Mouse (Mus musculus): Measurements from ENCODE around the gene Vtcn1. TPM values are rescaled to one million over a fixed set of nuclear protein-coding genes. Genes with fewer than 3 reads are reported as not detected.
"Not testable (repeated sequence)": the region's sequence is repeated elsewhere in the genome, so short reads cannot be mapped to it uniquely, and the experiment has no call there.

Gene Vtcn1
- polyA plus RNA-seq, 1 experiment from 2014 or later = not detected

DNA sequence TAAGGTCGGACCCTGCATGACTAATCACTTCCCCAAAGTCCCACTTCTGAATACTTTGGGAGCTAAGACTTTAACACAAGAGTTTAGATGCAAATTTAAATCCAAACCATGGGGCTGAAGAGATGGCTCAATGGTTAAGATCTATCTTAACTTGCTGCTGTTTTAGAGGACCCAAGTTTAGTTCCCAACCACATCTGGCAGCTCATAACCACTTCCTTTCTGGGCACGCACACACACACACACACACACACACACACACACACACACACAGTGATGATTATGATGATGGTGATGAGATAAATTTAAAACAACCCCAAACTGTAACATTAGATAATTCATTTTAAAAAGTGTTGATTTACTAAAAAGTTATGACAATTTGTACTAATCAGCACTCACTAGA is 13.4 kb upstream of the Vtcn1 start:
- H3K4me1 ChIP-seq = no peaks in the 10 kb centered on the region
- H3K9ac ChIP-seq (replicated peaks) = no peak overlapping the region
- no peaks in the 10 kb centered on the region for H3K9me3 ChIP-seq
- H3K27ac ChIP-seq (replicated peaks) = no peak overlapping the region
- no peak overlapping the region for H3K4me2 ChIP-seq (replicated peaks)
- ATAC-seq (replicated peaks) = no peak
- no peak overlapping the region for H3K4me3 ChIP-seq
- WGBS = 78% methylated on average over 2 of the region's 2 CpGs
- H3K27me3 ChIP-seq = no peaks in the 10 kb centered on the region
- no peaks in the 10 kb centered on the region for H3K36me3 ChIP-seq

DNA sequence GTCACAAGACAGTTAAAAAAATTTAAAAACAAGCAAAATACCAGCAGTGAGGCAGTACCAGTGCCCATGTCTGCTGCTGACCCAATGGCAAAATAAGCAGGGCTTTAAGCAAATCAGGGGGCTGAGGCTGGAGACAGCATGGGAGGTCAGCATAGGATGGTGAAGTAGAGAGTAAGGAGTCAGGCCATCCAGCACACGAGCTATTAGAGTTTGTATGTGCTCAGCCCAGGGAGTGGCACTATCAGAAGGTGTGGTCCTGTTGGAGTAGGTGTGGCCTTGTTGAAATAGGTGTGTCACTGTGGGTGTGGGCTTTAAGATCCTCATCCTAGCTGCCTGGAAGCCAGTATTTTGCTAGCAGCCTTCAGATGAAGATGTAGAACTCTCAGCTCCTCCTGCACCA is 9.8 kb upstream of the Vtcn1 start:
- H3K27ac ChIP-seq (replicated peaks); H3K4me1 ChIP-seq; H3K36me3 ChIP-seq; ATAC-seq (replicated peaks); H3K9ac ChIP-seq (replicated peaks); H3K9me3 ChIP-seq; H3K4me2 ChIP-seq (replicated peaks); H3K4me3 ChIP-seq; H3K27me3 ChIP-seq: not testable (repeated sequence)
- WGBS = 59% methylated on average over 1 of the region's 1 CpGs

DNA sequence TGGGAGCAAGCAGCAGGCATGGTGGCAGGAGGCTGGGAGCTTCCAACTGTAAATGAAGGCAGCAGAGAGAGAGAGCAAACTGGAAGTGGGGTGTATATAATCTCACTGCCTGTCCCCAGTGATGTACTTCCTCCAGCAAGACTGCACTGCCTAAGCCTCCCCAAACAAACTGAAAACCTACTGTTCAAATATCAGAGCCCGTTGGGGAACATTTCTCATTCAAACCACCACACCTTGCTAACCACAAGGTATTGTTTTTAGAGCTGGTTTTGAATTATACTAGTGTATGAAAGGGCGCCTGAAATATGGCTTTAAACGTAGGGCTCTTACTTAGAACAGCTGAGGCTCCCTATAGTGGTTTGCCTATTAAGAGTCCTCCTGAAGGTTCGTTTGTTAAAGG is 6.5 kb upstream of the Vtcn1 start:
- H3K36me3 ChIP-seq = no peaks in the 10 kb centered on the region
- 73% methylated on average over 4 of the region's 4 CpGs for WGBS
- H3K27ac ChIP-seq (replicated peaks) = no peak overlapping the region
- H3K9me3 ChIP-seq = no peaks in the 10 kb centered on the region
- H3K9ac ChIP-seq (replicated peaks) = no peak overlapping the region
- no peak overlapping the region for H3K4me3 ChIP-seq
- H3K4me2 ChIP-seq (replicated peaks) = no peak overlapping the region
- H3K27me3 ChIP-seq = no peaks in the 10 kb centered on the region
- no peak for ATAC-seq (replicated peaks)
- no peaks in the 10 kb centered on the region for H3K4me1 ChIP-seq

DNA sequence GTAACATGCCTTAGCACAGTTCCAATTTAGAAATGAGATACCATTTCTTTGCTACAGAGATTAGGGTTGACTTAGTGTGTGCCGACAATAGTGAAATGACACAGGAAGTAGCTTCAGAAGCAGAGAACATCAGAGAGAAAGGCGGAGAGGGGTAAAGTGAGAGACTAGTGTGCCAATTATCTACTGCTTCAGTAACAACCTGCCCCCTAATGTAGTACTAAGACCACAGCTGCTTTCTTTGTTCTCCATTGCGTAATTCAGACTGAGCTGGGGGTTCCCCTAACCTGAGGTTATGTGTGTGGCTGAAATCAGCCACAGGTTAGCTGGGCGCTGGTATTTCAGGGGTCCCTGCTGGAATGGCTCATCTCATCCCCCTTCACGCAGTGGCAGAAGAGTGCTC is 5.7 kb upstream of the Vtcn1 start:
- Histone ChIP-seq H3K9me3 (no peaks in the 10 kb centered on the region), H3K4me1 (no peaks in the 10 kb centered on the region), H3K27ac (replicated peaks) (no peak overlapping the region), H3K27me3 (no peaks in the 10 kb centered on the region), H3K36me3 (no peaks in the 10 kb centered on the region), H3K9ac (replicated peaks) (no peak overlapping the region), H3K4me3 (no peak overlapping the region), H3K4me2 (replicated peaks) (no peak overlapping the region)
- 95% methylated on average over 5 of the region's 5 CpGs for WGBS
- no peak for ATAC-seq (replicated peaks)

DNA sequence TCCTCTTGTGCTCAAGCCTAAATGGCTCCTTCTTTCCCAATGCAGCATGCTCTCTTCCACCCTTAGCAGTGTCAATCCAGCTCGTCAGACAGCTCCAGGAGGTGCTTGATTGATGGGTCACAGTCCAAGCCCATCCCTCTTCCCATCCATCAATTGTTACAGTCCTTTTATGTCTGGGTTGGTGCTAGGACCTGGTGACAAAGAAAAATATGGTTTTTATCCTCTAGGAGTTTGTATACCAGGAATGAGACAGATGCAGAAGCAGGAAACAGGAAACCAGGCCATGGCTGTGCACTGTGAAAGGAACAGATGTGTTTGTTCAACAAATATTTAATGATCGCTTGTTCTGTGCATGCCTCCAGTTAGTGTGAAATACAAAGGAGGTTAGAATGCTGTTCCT is 4.4 kb upstream of the Vtcn1 start:
- Histone ChIP-seq H3K9me3 (no peaks in the 10 kb centered on the region), H3K9ac (replicated peaks) (no peak overlapping the region), H3K27me3 (no peaks in the 10 kb centered on the region), H3K27ac (replicated peaks) (peak overlapping the region; percentile 45; the same call in 1 of the 2 replicates), H3K36me3 (no peaks in the 10 kb centered on the region), H3K4me2 (replicated peaks) (no peak overlapping the region), H3K4me1 (no peaks in the 10 kb centered on the region), H3K4me3 (no peak overlapping the region)
- ATAC-seq (replicated peaks) = peak; percentile 43; the same call in 1 of the 2 replicates
- 72% methylated on average over 2 of the region's 2 CpGs for WGBS

DNA sequence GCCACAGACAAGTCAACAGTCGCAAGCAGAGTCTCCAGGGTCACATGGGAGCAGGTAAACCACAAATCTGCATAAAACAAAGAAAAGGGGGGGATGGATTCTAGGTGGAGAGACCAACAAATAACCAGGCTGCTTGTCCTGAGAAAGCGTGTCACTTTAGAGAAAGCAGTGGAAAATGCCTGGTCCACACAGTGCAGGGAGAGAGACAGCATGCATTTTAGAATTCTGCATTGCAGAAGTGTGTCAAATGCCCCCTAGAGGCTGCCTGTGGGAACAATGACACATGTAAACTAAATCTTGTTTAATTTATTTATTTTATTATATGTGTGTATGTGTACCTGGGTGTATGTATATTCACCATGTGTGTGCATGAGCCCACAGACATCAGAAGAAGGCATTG is 4.0 kb upstream of the Vtcn1 start:
- no peaks in the 10 kb centered on the region for H3K27me3 ChIP-seq
- no peak overlapping the region for H3K4me2 ChIP-seq (replicated peaks)
- 58% methylated on average over 2 of the region's 2 CpGs for WGBS
- H3K36me3 ChIP-seq = no peaks in the 10 kb centered on the region
- H3K4me1 ChIP-seq = no peaks in the 10 kb centered on the region
- H3K9me3 ChIP-seq = no peaks in the 10 kb centered on the region
- no peak overlapping the region for H3K4me3 ChIP-seq
- H3K9ac ChIP-seq (replicated peaks) = no peak overlapping the region
- peak; percentile 77 for ATAC-seq (replicated peaks)
- no peak overlapping the region for H3K27ac ChIP-seq (replicated peaks)

DNA sequence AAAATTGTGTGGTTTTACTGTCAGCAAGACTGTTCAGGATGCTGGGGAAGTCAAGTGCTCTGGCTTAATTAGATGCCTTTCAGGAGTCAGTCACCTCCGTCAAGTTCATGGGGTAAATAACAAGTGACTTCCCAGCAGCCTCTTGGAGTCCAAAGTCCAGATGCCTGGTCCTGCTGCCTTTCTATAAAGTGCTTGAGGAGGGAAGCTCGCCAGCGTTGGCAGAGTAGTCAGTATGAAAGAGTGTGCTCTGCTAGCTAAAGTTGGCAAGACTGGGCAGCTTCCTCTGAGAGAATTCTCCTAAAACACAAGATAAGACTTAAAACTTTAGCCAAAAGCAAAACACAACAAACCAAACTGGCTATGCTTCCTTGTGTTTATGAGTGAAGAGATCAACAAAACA is 18.5 kb downstream of the Vtcn1 start:
- ATAC-seq (replicated peaks) = no peak
- Histone ChIP-seq H3K9ac (replicated peaks) (no peak overlapping the region), H3K4me2 (replicated peaks) (no peak overlapping the region), H3K27me3 (no peaks in the 10 kb centered on the region), H3K27ac (replicated peaks) (no peak overlapping the region), H3K4me3 (no peak overlapping the region), H3K9me3 (no peaks in the 10 kb centered on the region), H3K4me1 (no peaks in the 10 kb centered on the region), H3K36me3 (no peaks in the 10 kb centered on the region)
- 64% methylated on average over 3 of the region's 3 CpGs for WGBS

DNA sequence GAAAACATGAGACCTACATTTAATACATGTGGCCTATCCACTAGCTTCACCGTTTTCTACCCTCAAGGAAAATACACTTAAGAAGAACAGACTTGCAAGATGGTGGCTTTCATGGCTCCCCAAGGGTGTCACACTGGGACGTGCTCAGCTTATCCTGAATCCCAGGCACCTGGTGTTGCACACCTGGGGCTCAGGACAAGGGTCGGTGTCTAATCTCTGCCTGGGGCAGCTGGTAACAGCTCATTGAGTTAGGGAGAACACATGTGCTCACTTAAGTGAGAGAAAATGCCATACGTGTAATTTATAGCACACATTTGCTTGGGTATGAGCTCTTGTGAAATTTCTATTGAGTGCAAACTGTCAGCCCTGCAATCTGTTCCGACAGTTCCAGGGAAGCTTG is 19.1 kb downstream of the Vtcn1 start:
- H3K4me1 ChIP-seq = no peaks in the 10 kb centered on the region
- no peaks in the 10 kb centered on the region for H3K9me3 ChIP-seq
- H3K4me3 ChIP-seq = no peak overlapping the region
- H3K27ac ChIP-seq (replicated peaks) = no peak overlapping the region
- no peak overlapping the region for H3K4me2 ChIP-seq (replicated peaks)
- 71% methylated on average over 5 of the region's 5 CpGs for WGBS
- H3K9ac ChIP-seq (replicated peaks) = no peak overlapping the region
- no peak for ATAC-seq (replicated peaks)
- no peaks in the 10 kb centered on the region for H3K27me3 ChIP-seq
- H3K36me3 ChIP-seq = no peaks in the 10 kb centered on the region

DNA sequence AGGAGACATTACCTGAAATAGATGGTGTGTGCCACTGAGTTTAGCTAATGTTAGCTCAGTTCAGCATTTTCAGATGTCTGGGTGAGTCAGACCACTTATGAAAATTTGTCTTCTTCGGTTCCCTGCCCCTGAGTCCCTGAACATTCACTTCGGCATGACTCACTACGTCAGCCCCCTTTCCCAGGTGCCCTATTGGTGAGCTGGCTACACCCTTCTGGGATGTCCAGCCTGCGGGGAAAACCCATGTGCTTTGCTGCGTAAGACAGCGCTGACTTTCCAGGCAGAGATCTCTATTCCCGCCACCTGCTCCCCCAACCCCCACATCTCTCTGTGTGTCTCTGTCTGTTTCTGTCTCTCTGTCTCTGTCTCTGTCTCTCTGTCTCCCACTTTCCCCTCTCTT is 23.1 kb downstream of the Vtcn1 start:
- Histone ChIP-seq H3K4me2 (replicated peaks) (no peak overlapping the region), H3K9ac (replicated peaks) (no peak overlapping the region), H3K27me3 (no peaks in the 10 kb centered on the region), H3K27ac (replicated peaks) (no peak overlapping the region), H3K4me1 (no peaks in the 10 kb centered on the region), H3K36me3 (no peaks in the 10 kb centered on the region), H3K4me3 (no peak overlapping the region), H3K9me3 (no peaks in the 10 kb centered on the region)
- 93% methylated on average over 7 of the region's 7 CpGs for WGBS
- ATAC-seq (replicated peaks) = no peak

DNA sequence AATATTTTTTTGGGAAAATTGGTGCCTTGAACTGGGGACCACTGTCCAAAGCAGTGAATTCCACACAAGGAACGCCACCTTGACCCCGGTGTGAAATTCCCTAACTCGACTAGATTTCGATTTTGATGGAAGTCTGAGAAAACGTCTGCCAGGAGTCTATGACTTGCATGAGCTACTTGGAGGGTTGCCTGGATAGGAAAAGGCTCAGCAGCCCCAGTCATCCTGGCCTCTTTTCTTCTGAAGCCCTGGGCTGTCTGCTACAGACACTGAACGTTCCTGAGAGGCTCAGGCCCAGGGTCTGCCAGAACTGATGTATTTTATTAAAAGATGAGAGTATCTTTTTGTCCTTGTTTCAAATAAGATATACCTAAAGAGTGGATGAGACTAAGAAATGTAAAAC is 25.2 kb downstream of the Vtcn1 start:
- H3K4me3 ChIP-seq = no peak overlapping the region
- WGBS = 75% methylated on average over 6 of the region's 6 CpGs
- H3K9me3 ChIP-seq = no peaks in the 10 kb centered on the region
- H3K9ac ChIP-seq (replicated peaks) = no peak overlapping the region
- H3K36me3 ChIP-seq = no peaks in the 10 kb centered on the region
- ATAC-seq (replicated peaks) = no peak
- H3K4me2 ChIP-seq (replicated peaks) = no peak overlapping the region
- no peaks in the 10 kb centered on the region for H3K27me3 ChIP-seq
- no peaks in the 10 kb centered on the region for H3K4me1 ChIP-seq
- H3K27ac ChIP-seq (replicated peaks) = no peak overlapping the region

DNA sequence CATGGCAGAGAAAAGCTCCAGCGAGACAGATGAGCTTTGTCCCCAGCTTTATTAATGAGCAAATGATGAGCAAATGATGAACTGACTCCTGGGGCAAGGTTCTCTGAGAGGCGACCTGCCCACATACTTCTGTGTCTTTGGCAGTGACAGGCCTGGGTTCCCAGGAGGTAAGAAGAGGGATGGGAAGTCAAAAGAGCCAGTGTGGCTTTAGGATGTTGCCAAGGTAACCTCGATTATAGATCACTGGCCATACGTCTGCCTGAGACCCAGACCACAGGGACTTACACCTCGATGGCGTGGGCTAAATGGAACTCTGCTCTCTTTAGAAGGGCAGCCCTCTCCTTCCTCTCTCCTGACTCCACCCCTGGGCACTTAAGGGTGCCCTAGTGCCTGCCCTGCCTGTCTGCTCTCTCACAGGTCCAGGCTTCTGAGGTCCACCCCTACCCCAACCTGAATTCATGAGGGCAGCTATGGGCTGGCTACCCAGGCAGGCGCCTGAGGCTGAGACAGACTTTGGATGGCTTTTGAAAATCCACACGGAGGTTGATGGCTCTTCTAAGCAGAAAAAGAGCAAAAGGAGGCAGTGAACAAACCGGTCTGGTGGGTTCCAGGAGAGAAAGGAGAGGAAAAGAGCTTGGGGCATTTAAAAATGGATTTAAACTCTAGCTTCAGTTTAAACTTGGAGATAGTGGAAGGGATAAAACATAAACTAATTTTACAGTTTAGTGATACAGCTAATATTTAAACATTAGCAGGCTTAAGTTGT is 31.0 kb downstream of the Vtcn1 start:
- no peaks in the 10 kb centered on the region for H3K27me3 ChIP-seq
- no peak overlapping the region for H3K9ac ChIP-seq (replicated peaks)
- H3K4me3 ChIP-seq = no peak overlapping the region
- 67% methylated on average over 9 of the region's 9 CpGs for WGBS
- H3K4me1 ChIP-seq = peaks cover 5% of the 10 kb centered on the region; the same call in 1 of the 2 replicates
- H3K36me3 ChIP-seq = no peaks in the 10 kb centered on the region
- H3K9me3 ChIP-seq = no peaks in the 10 kb centered on the region
- H3K27ac ChIP-seq (replicated peaks) = no peak overlapping the region
- ATAC-seq (replicated peaks) = no peak
- no peak overlapping the region for H3K4me2 ChIP-seq (replicated peaks)

DNA sequence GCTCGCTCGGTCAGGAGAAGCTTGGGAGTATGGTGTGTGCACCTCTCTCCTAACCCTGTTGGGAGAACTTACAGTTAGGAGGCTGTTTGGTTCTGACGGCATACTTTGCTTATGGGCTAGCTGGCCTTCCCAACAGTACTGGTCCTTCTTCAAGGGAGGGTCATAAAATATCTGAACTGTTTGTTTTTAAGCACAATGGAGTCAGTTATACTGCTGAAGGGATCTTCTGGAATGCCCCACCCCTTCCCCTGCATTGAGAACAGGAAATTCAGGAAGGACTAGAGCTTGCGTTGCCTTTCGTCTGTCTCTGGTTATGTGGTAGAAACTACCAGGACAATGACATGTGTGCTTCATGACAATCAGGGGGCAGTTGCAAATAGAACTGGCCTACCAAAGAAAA is 31.9 kb downstream of the Vtcn1 start:
- Histone ChIP-seq H3K36me3 (no peaks in the 10 kb centered on the region), H3K27me3 (no peaks in the 10 kb centered on the region), H3K4me2 (replicated peaks) (no peak overlapping the region), H3K4me3 (no peak overlapping the region), H3K9me3 (no peaks in the 10 kb centered on the region), H3K27ac (replicated peaks) (no peak overlapping the region), H3K9ac (replicated peaks) (no peak overlapping the region), H3K4me1 (peaks cover 9% of the 10 kb centered on the region)
- WGBS = 93% methylated on average over 5 of the region's 5 CpGs
- no peak for ATAC-seq (replicated peaks)

DNA sequence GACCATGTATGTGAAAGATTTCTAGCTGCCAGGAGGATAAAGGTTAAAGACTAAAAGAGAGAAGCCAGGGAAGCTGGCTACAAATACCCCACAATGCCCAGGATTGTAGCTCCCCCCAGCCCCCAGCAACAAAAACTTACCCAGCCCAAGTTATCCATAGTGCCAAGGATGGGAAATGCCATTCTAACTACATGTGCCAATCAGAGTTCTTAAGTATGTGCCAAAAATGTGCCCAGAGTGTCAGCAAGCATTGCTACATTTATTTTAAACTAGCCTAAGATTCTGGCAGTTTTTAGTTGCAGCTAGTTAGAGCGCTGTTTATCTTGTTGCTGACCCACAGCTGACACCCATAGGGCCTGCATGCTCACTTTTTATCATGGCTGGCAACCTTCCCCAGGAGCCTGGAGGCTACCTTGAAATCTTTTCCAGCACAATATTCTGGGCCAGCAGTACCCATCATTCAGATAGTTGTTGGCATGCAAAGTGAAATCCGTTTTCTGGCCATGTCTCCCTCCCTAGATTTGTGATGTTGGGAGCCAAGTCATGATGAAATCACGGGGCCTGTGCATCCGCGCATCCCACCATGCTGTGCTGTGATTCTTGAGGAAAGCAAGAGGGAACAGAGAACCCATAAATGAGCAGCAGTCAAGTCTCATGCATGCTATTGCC is 33.2 kb downstream of the Vtcn1 start:
- ATAC-seq (replicated peaks) = peak; percentile 65
- Histone ChIP-seq H3K4me3 (no peak overlapping the region), H3K9ac (replicated peaks) (no peak overlapping the region), H3K27ac (replicated peaks) (no peak overlapping the region), H3K27me3 (no peaks in the 10 kb centered on the region), H3K4me2 (replicated peaks) (no peak overlapping the region), H3K4me1 (peaks cover 9% of the 10 kb centered on the region), H3K9me3 (no peaks in the 10 kb centered on the region), H3K36me3 (no peaks in the 10 kb centered on the region)
- 62% methylated on average over 5 of the region's 5 CpGs for WGBS
